Mouse (Mus musculus): Measurements from ENCODE around the gene Krtap4-16. TPM values are rescaled to one million over a fixed set of nuclear protein-coding genes. Genes with fewer than 3 reads are reported as not detected.
"Not testable (repeated sequence)": the region's sequence is repeated elsewhere in the genome, so short reads cannot be mapped to it uniquely, and the experiment has no call there.

Krtap4-16 gene
- polyA plus RNA-seq (2012; ENCODE audit: insufficient read depth, insufficient read length, missing spikeins), result not detected in 2 replicates

GRCm38 (mm10) chr11:99851508-99851907 is at the start of gene Krtap4-16:
TSS of gene Krtap4-16 (minus strand) at chr11:99851608.
- Histone ChIP-seq H3K4me3 (ENCODE audit: insufficient read depth, low read depth, low read length) (no peak within 1 kb of the TSS), H3K4me1 (ENCODE audit: control insufficient read depth, insufficient read depth, insufficient read length, low read length) (no peaks in the 10 kb centered on the region), H3K27ac (replicated peaks; ENCODE audit: low read depth, low read length) (no peak within 1 kb of the TSS)

- not testable (repeated sequence) for H3K4me3 ChIP-seq (ENCODE audit: insufficient read depth, low read depth, low read length); H3K27ac ChIP-seq (replicated peaks; ENCODE audit: low read depth, low read length); H3K4me1 ChIP-seq (ENCODE audit: control insufficient read depth, insufficient read depth, insufficient read length, low read length)
Measured at GRCm38 (mm10) chr11:99878887-99879286, 27.5 kb upstream of the Krtap4-16 start, which contains the start of gene Gm11567. TSS of gene Gm11567 (plus strand) at chr11:99879187.

- H3K4me1 ChIP-seq (ENCODE audit: control insufficient read depth, insufficient read depth, insufficient read length, low read length); H3K4me3 ChIP-seq (ENCODE audit: insufficient read depth, low read depth, low read length): not testable (repeated sequence)
Measured at GRCm38 (mm10) chr11:99873089-99873488, 21.7 kb upstream of the Krtap4-16 start, which contains the start of gene Krtap9-1. TSS of gene Krtap9-1 (plus strand) at chr11:99873389.

GRCm38 (mm10) chr11:99864176-99864575 is 12.8 kb upstream of the Krtap4-16 start, which contains the start of gene Gm11559:
TSS of gene Gm11559 (plus strand) at chr11:99864476.
- not testable (repeated sequence) for H3K4me3 ChIP-seq (ENCODE audit: insufficient read depth, low read depth, low read length); H3K4me1 ChIP-seq (ENCODE audit: control insufficient read depth, insufficient read depth, insufficient read length, low read length); H3K27ac ChIP-seq (replicated peaks; ENCODE audit: low read depth, low read length)

More at GRCm38 (mm10) chr11:99873089-99873488, 21.7 kb upstream of the Krtap4-16 start, which contains the start of gene Krtap9-1:
- not testable (repeated sequence) for H3K27ac ChIP-seq (replicated peaks; ENCODE audit: low read depth, low read length)

- H3K27ac ChIP-seq (replicated peaks; ENCODE audit: low read depth, low read length), result no peak overlapping the region
- H3K4me3 ChIP-seq (ENCODE audit: insufficient read depth, low read depth, low read length), result no peak overlapping the region
- no peaks in the 10 kb centered on the region for H3K4me1 ChIP-seq (ENCODE audit: control insufficient read depth, insufficient read depth, insufficient read length, low read length)
Measured at GRCm38 (mm10) chr11:99858761-99859160, 7.4 kb upstream of the Krtap4-16 start.

- no peak within 1 kb of the TSS for H3K27ac ChIP-seq (replicated peaks; ENCODE audit: low read depth, low read length)
- no peak within 1 kb of the TSS for H3K4me3 ChIP-seq (ENCODE audit: insufficient read depth, low read depth, low read length)
- H3K4me1 ChIP-seq (ENCODE audit: control insufficient read depth, insufficient read depth, insufficient read length, low read length), result no peaks in the 10 kb centered on the region
Measured at GRCm38 (mm10) chr11:99857617-99858016, 6.2 kb upstream of the Krtap4-16 start, which contains the start of gene Gm11568. TSS of gene Gm11568 (plus strand) at chr11:99857917.

- no peak overlapping the region for H3K27ac ChIP-seq (replicated peaks; ENCODE audit: low read depth, low read length)
- no peaks in the 10 kb centered on the region for H3K4me1 ChIP-seq (ENCODE audit: control insufficient read depth, insufficient read depth, insufficient read length, low read length)
- H3K4me3 ChIP-seq (ENCODE audit: insufficient read depth, low read depth, low read length), result no peak overlapping the region
Measured at GRCm38 (mm10) chr11:99854121-99854520, 2.7 kb upstream of the Krtap4-16 start.

- no peak overlapping the region for H3K4me3 ChIP-seq (ENCODE audit: insufficient read depth, low read depth, low read length)
- no peaks in the 10 kb centered on the region for H3K4me1 ChIP-seq (ENCODE audit: control insufficient read depth, insufficient read depth, insufficient read length, low read length)
- no peak overlapping the region for H3K27ac ChIP-seq (replicated peaks; ENCODE audit: low read depth, low read length)
Measured at GRCm38 (mm10) chr11:99846746-99847145, 4.7 kb downstream of the Krtap4-16 start.

GRCm38 (mm10) chr11:99842185-99842584 is 9.2 kb downstream of the Krtap4-16 start:
- H3K4me3 ChIP-seq (ENCODE audit: insufficient read depth, low read depth, low read length), result no peak overlapping the region
- H3K4me1 ChIP-seq (ENCODE audit: control insufficient read depth, insufficient read depth, insufficient read length, low read length), result no peaks in the 10 kb centered on the region
- H3K27ac ChIP-seq (replicated peaks; ENCODE audit: low read depth, low read length), result no peak overlapping the region

- Histone ChIP-seq H3K4me1 (ENCODE audit: control insufficient read depth, insufficient read depth, insufficient read length, low read length) (no peaks in the 10 kb centered on the region), H3K27ac (replicated peaks; ENCODE audit: low read depth, low read length) (no peak within 1 kb of the TSS), H3K4me3 (ENCODE audit: insufficient read depth, low read depth, low read length) (no peak within 1 kb of the TSS)
Measured at GRCm38 (mm10) chr11:99837966-99838365, 13.4 kb downstream of the Krtap4-16 start, which contains the start of gene 2300003K06Rik. TSS of gene 2300003K06Rik (minus strand) at chr11:99838066.

- H3K4me1 ChIP-seq (ENCODE audit: control insufficient read depth, insufficient read depth, insufficient read length, low read length); H3K27ac ChIP-seq (replicated peaks; ENCODE audit: low read depth, low read length): not testable (repeated sequence)
Measured at GRCm38 (mm10) chr11:99815566-99815965, 35.8 kb downstream of the Krtap4-16 start, which contains the start of gene Gm11564. TSS of gene Gm11564 (minus strand) at chr11:99815666.

GRCm38 (mm10) chr11:99809792-99810191 is 41.6 kb downstream of the Krtap4-16 start, which contains the start of gene Krtap4-13:
TSS of gene Krtap4-13 (minus strand) at chr11:99809892.
- not testable (repeated sequence) for H3K4me1 ChIP-seq (ENCODE audit: control insufficient read depth, insufficient read depth, insufficient read length, low read length); H3K27ac ChIP-seq (replicated peaks; ENCODE audit: low read depth, low read length); H3K4me3 ChIP-seq (ENCODE audit: insufficient read depth, low read depth, low read length)

More at GRCm38 (mm10) chr11:99815566-99815965, 35.8 kb downstream of the Krtap4-16 start, which contains the start of gene Gm11564:
- H3K4me3 ChIP-seq (ENCODE audit: insufficient read depth, low read depth, low read length), result not testable (repeated sequence)

- not testable (repeated sequence) for H3K27ac ChIP-seq (replicated peaks; ENCODE audit: low read depth, low read length); H3K4me1 ChIP-seq (ENCODE audit: control insufficient read depth, insufficient read depth, insufficient read length, low read length); H3K4me3 ChIP-seq (ENCODE audit: insufficient read depth, low read depth, low read length)
Measured at GRCm38 (mm10) chr11:99804346-99804745, 47.1 kb downstream of the Krtap4-16 start, which contains the start of gene Gm11554. TSS of gene Gm11554 (minus strand) at chr11:99804446.
